Mouse (Mus musculus): ENCODE measurements around the gene Chpt1.

Gene Chpt1

GRCm38 (mm10) chr10:88404220-88404619 is 99.7 kb downstream of the Chpt1 start:
- no peak for DNase-seq (ENCODE audit: low spot score in 2 of 2)

DNA sequence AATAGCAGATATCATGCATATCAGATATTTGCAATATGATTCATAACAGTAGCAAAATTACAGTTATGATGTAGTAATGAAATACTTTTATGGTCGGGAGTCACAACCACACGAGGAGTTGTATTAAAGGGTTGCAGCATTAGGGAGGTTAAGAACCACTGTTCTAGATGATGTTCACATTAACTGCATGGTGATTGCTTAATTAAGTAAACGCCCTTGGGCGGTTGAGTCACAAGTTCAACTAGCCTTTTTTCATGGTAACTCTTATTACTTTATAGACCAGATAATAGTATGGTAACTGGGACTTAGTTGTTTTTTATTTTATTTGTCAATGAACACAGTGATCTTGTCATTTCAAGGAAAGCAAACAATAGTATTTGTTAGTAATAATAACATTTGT is 100.9 kb downstream of the Chpt1 start:
- DNase-seq (ENCODE audit: low spot score in 2 of 2), result no peak
